Mouse (Mus musculus): Measurements from ENCODE around the gene Tpi1. TPM values are rescaled to one million over a fixed set of nuclear protein-coding genes. Genes with fewer than 3 reads are reported as not detected.
"Not testable (repeated sequence)": the region's sequence is repeated elsewhere in the genome, so short reads cannot be mapped to it uniquely, and the experiment has no call there.

The Tpi1 gene
- total and polyA plus RNA-seq, 3 experiments = 102 to 1,182 (median 440) TPM

DNA sequence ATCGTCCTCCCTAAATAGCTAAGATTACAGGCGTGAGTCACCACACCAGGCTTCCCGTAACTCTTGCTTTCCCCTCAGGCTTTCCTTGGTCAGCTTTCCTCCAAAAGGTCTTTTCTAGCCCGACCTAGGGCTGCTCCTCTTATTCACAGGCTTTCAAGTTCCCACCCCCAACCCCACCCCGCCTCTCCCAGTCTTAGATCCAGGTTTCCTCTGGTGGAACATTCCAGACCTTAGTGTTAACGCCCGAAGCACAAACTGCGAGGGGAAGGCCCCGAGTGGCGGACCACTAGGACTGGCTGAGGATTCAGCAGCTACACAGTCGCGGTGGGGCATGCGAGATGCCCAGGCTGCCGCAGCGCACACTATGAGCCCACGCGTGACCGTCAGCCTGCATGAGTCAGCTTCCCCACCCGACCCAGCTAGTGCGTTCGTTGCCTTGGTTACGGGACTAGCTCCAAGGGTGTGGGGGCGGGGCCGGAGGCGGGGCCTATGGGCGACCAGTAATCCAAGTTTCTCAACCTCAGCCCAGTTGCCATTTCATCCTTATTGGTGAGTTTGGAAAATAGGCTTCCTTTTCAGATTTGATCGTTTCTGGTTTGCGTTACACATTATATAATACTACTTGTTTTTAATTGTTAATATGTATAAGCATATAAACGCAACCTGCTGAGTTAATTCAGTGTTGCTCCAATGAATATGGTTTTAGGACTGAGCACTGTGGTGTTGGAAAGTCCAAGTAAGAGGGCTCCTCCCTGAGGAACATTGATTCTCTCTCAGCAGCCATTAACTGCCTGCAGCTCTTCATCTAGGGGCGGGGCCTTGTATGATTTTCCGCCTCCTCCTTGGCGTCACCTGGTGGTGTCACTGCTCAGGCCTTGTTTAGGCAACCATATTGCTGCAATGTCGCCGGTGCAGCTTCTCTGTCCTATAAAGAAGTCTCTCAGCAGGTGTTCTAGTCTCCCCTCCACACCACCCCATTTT is 8.5 kb downstream of the Tpi1 start:
- peaks cover 0 to 28% of the 10 kb centered on the region in 2 experiments; a peak in 2 of 4 replicates for H3K4me1 ChIP-seq (ENCODE audit: control insufficient read depth in 1 of 2, insufficient read depth in 2 of 2, low read length in 2 of 2)
- H3K27ac ChIP-seq (ENCODE audit: control insufficient read depth, low read depth, low read length) = peak overlapping the region; percentile 92
- peaks cover 0 to 14% of the 10 kb centered on the region in 2 experiments; a peak in 2 of 4 replicates for H3K36me3 ChIP-seq (ENCODE audit: control insufficient read depth in 1 of 2, insufficient read depth in 2 of 2, low read length in 2 of 2)

DNA sequence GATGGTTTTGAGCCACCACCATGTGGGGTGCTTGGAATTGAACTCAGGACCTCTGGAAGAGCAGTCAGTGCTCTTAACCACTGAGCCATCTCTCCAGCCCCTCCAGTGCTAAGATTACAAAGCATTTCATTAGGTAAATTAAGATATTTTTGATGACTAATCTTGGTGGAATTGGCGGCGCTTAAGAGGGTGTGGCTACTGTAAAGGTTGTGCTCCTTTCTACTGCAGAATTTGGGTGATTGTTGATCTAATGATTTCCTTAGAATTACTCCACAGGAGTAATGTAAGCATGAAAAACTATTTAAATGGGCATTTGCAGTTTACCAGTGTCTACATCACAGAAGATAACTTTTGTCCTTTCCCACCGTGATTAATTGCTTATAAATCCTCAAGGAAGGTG is 9.8 kb downstream of the Tpi1 start:
- DNase-seq (ENCODE audit: low read depth, low spot score) = peak; percentile 67
- TF ChIP-seq TBP (IDR thresholded peaks at IDR 0.05; ENCODE audit: low read depth, low read length) = peak; percentile 95
- no peak for TF ChIP-seq ZMIZ1 (IDR thresholded peaks at IDR 0.05; ENCODE audit: low read depth, low read length)
- Histone ChIP-seq H3K4me1 (ENCODE audit: control insufficient read depth in 1 of 2, insufficient read depth in 2 of 2, low read length in 2 of 2) (peaks cover 0 to 22% of the 10 kb centered on the region in 2 experiments; a peak in 2 of 4 replicates), H3K9me3 (replicated peaks; ENCODE audit: insufficient read depth, low read length) (no peaks in the 10 kb centered on the region), H3K36me3 (ENCODE audit: control insufficient read depth in 1 of 2, insufficient read depth in 2 of 2, low read length in 2 of 2) (peaks cover 0 to 9% of the 10 kb centered on the region in 2 experiments; a peak in 2 of 4 replicates), H3K79me2 (ENCODE audit: control insufficient read depth, insufficient read depth, low read length, poor library complexity) (peaks cover 2% of the 10 kb centered on the region; the same call in 1 of the 2 replicates), H3K4me3 (ENCODE audit: control insufficient read depth in 1 of 2, insufficient read depth in 1 of 2, low read depth in 2 of 2, low read length in 2 of 2) (peak overlapping the region in 1 of 2 experiments; percentile 61; a peak in 1 of 4 replicates), H3K27ac (ENCODE audit: control insufficient read depth, low read depth, low read length) (peak overlapping the region; percentile 92; the same call in 1 of the 2 replicates), H3K9ac (ENCODE audit: control insufficient read depth, low read depth, low read length, poor library complexity, severe bottlenecking) (peak overlapping the region; percentile 8; the same call in 1 of the 2 replicates), H3K27me3 (ENCODE audit: control insufficient read depth in 1 of 2, insufficient read depth in 2 of 2, low read length in 2 of 2) (no peaks in the 10 kb centered on the region)

More for the DNA sequence above, 8.5 kb downstream of the Tpi1 start:
- Histone ChIP-seq H3K79me2 (ENCODE audit: control insufficient read depth, insufficient read depth, low read length, poor library complexity) (peaks cover 3% of the 10 kb centered on the region; the same call in 1 of the 2 replicates), H3K4me3 (ENCODE audit: control insufficient read depth in 1 of 2, insufficient read depth in 1 of 2, low read depth in 2 of 2, low read length in 2 of 2) (peak overlapping the region; percentile 61), H3K9ac (ENCODE audit: control insufficient read depth, low read depth, low read length, poor library complexity, severe bottlenecking) (peak overlapping the region; percentile 73), H3K27me3 (ENCODE audit: control insufficient read depth in 1 of 2, insufficient read depth in 2 of 2, low read length in 2 of 2) (no peaks in the 10 kb centered on the region), H3K9me3 (replicated peaks; ENCODE audit: insufficient read depth, low read length) (no peaks in the 10 kb centered on the region)
- TF ChIP-seq ELF1 (IDR thresholded peaks at IDR 0.05; ENCODE audit: low read depth, low read length) = peak; percentile 66; the same call in 1 of the 2 replicates
- TF ChIP-seq RCOR1 (IDR thresholded peaks at IDR 0.05; ENCODE audit: low read depth, low read length) = 0 out of 2 replicates have a peak, but pooled peaks have one; percentile 5
- peak; percentile 60 for TF ChIP-seq TBP (IDR thresholded peaks at IDR 0.05; ENCODE audit: low read depth, low read length)
- no peak for TF ChIP-seq USF2 (IDR thresholded peaks at IDR 0.05; ENCODE audit: borderline replicate concordance in 1 of 2, insufficient read depth in 1 of 2, low read depth in 1 of 2, low read length in 2 of 2)
- peak; percentile 67 for TF ChIP-seq SIN3A (IDR thresholded peaks at IDR 0.05; ENCODE audit: low read length)
- peak; percentile 58; the same call in 1 of the 2 replicates for TF ChIP-seq MAX (IDR thresholded peaks at IDR 0.05; ENCODE audit: low read length)
- no peak for TF ChIP-seq ZKSCAN1 (IDR thresholded peaks at IDR 0.05; ENCODE audit: low read depth, low read length)
- no peak for TF ChIP-seq TAL1 (IDR thresholded peaks at IDR 0.05; ENCODE audit: low read length)
- TF ChIP-seq POLR2AphosphoS2 (IDR thresholded peaks at IDR 0.05; ENCODE audit: low read length) = peak; percentile 74; the same call in 1 of the 2 replicates
- no peak for TF ChIP-seq CHD2 (IDR thresholded peaks at IDR 0.05; ENCODE audit: low read length)
- peak; percentile 49 for TF ChIP-seq ETS1 (IDR thresholded peaks at IDR 0.05; ENCODE audit: low read depth, low read length)
- no peak for TF ChIP-seq GABPA (IDR thresholded peaks at IDR 0.05; ENCODE audit: low read depth, low read length)
- TF ChIP-seq NELFE (IDR thresholded peaks at IDR 0.05; ENCODE audit: low read depth, low read length) = peak; percentile 45
- TF ChIP-seq MXI1 (IDR thresholded peaks at IDR 0.05; ENCODE audit: low read depth, low read length) = peak; percentile 86; the same call in 1 of the 2 replicates
- no peak for TF ChIP-seq UBTF (IDR thresholded peaks at IDR 0.05; ENCODE audit: borderline replicate concordance, insufficient read depth, low read depth, low read length)
- TF ChIP-seq POLR2A (IDR thresholded peaks at IDR 0.05; ENCODE audit: control insufficient read depth in 1 of 2, insufficient read depth in 1 of 2, low read depth in 1 of 2, low read length in 2 of 2, poor library complexity in 1 of 2) = peak in 1 of 2 experiments; percentile 57; a peak in 2 of 4 replicates
- peak in 1 of 3 experiments; percentile 25; a peak in 2 of 6 replicates for TF ChIP-seq CTCF (IDR thresholded peaks at IDR 0.05 in 2 of 3, conservative IDR thresholded peaks at IDR 0.05 in 1 of 3; ENCODE audit: control insufficient read depth in 1 of 3, insufficient read depth in 1 of 3, low read depth in 2 of 3, low read length in 3 of 3, poor library complexity in 1 of 3, severe bottlenecking in 1 of 3)
- 0 out of 2 replicates have a peak, but pooled peaks have one; percentile 31 for TF ChIP-seq MYC (IDR thresholded peaks at IDR 0.05; ENCODE audit: low read depth, low read length)
- TF ChIP-seq NRF1 (IDR thresholded peaks at IDR 0.05; ENCODE audit: insufficient read depth, low read depth, low read length, poor library complexity, severe bottlenecking) = 0 out of 2 replicates have a peak, but pooled peaks have one; percentile 6
- no peak for TF ChIP-seq JUND (IDR thresholded peaks at IDR 0.05; ENCODE audit: low read depth, low read length)
- TF ChIP-seq USF1 (IDR thresholded peaks at IDR 0.05; ENCODE audit: low read depth, low read length) = peak; percentile 35; the same call in 1 of the 2 replicates
- peak; percentile 96 for DNase-seq (ENCODE audit: low read depth, low spot score)

DNA sequence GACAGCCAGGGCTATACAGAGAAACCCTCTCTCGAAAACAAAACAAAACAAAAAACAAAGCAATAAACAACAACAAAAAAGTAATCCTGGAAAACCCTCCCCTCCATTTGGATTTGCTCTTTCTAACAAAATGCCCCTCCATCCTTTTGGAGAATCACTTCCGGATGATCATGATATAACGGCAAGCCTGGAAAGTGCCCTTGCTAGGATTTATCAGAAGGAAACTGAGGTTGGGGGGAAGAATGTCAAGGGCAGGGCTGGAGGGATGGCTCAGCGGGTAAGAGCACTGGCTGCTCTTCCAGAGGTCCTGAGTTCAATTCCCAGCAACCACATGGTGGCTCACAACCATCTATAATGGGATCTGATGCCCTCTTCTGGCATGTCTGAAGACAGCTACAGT is 10.4 kb downstream of the Tpi1 start:
- not testable (repeated sequence) for H3K9ac ChIP-seq (ENCODE audit: control insufficient read depth, low read depth, low read length, poor library complexity, severe bottlenecking); H3K27ac ChIP-seq (ENCODE audit: control insufficient read depth, low read depth, low read length); H3K9me3 ChIP-seq (replicated peaks; ENCODE audit: insufficient read depth, low read length); H3K27me3 ChIP-seq (ENCODE audit: control insufficient read depth in 1 of 2, insufficient read depth in 2 of 2, low read length in 2 of 2); H3K4me3 ChIP-seq (ENCODE audit: control insufficient read depth in 1 of 2, insufficient read depth in 1 of 2, low read depth in 2 of 2, low read length in 2 of 2); H3K36me3 ChIP-seq (ENCODE audit: control insufficient read depth in 1 of 2, insufficient read depth in 2 of 2, low read length in 2 of 2); DNase-seq (ENCODE audit: low read depth, low spot score); H3K79me2 ChIP-seq (ENCODE audit: control insufficient read depth, insufficient read depth, low read length, poor library complexity)
- H3K4me1 ChIP-seq (ENCODE audit: control insufficient read depth in 1 of 2, insufficient read depth in 2 of 2, low read length in 2 of 2) = peaks cover 0 to 22% of the 10 kb centered on the region in 2 experiments; a peak in 2 of 4 replicates
